Mouse (Mus musculus) C2C12 (cell line): Measurements from ENCODE around the gene Apba3.

ENCODE experiments used
- CTCF ChIP-seq: IDR thresholded peaks from one replicate; pipeline ENCODE4 v1.5.1; 2011; ENCODE audit not compliant: control insufficient read depth, insufficient read depth, insufficient read length
- USF1 ChIP-seq: IDR thresholded peaks from one replicate; pipeline ENCODE4 v1.6.1; 2011; ENCODE audit warnings: low read depth, mild to moderate bottlenecking, control low read depth, moderate library complexity

- TF ChIP-seq CTCF (no peak), USF1 (no peak)
Observed at GRCm38 (mm10) chr10:81289811-81290210, 23.1 kb downstream of the Apba3 start.
